Mouse (Mus musculus) urinary bladder, adult 18-20 months (tissue): Measurements from ENCODE around the gene Wdr95.

Source experiments
- DNase-seq, 2 experiments: peaks; one replicate each; pipeline ENCODE4 v3.0.0; 2022; ENCODE audit warnings: low spot score in 2 of 2, mixed read lengths in 2 of 2

The Wdr95 gene

GRCm38 (mm10) chr5:149623815-149624675 is 95.6 kb downstream of the Wdr95 start:
- no peak for DNase-seq

- no peak for DNase-seq
Observed at GRCm38 (mm10) chr5:149625547-149625946, 97.1 kb downstream of the Wdr95 start.

- no peak for DNase-seq
Observed at GRCm38 (mm10) chr5:149634409-149635035, 106.0 kb downstream of the Wdr95 start.

GRCm38 (mm10) chr5:149635556-149635955 is 107.1 kb downstream of the Wdr95 start:
- peak in 1 of 2 experiments; percentile 27 for DNase-seq

GRCm38 (mm10) chr5:149636075-149636920 is 107.8 kb downstream of the Wdr95 start, which contains the start of gene Hsph1:
Hsph1 (minus strand) TSS chr5:149636376.
- peak; percentile 91 to 99 for DNase-seq

GRCm38 (mm10) chr5:149637306-149637705 is 108.8 kb downstream of the Wdr95 start:
- no peak for DNase-seq

GRCm38 (mm10) chr5:149641277-149641892 is 112.9 kb downstream of the Wdr95 start:
- DNase-seq = no peak

GRCm38 (mm10) chr5:149642366-149642765 is 113.9 kb downstream of the Wdr95 start:
- no peak for DNase-seq

GRCm38 (mm10) chr5:149642783-149643509 is 114.5 kb downstream of the Wdr95 start:
- DNase-seq = no peak

GRCm38 (mm10) chr5:149647367-149648115 is 119.1 kb downstream of the Wdr95 start:
- DNase-seq = no peak

GRCm38 (mm10) chr5:149648196-149648595 is 119.7 kb downstream of the Wdr95 start:
- DNase-seq = no peak

GRCm38 (mm10) chr5:149648895-149649406 is 120.5 kb downstream of the Wdr95 start:
- no peak for DNase-seq

- no peak for DNase-seq
Observed at GRCm38 (mm10) chr5:149649499-149650178, 121.2 kb downstream of the Wdr95 start.

GRCm38 (mm10) chr5:149650179-149650553 is 121.7 kb downstream of the Wdr95 start:
- DNase-seq = no peak

- DNase-seq = no peak
Observed at GRCm38 (mm10) chr5:149655636-149656035, 127.2 kb downstream of the Wdr95 start.

GRCm38 (mm10) chr5:149658022-149658421 is 129.5 kb downstream of the Wdr95 start:
- no peak for DNase-seq

GRCm38 (mm10) chr5:149658741-149659413 is 130.4 kb downstream of the Wdr95 start:
- no peak for DNase-seq

- DNase-seq = no peak
Observed at GRCm38 (mm10) chr5:149659414-149659780, 130.9 kb downstream of the Wdr95 start.

- no peak for DNase-seq
Observed at GRCm38 (mm10) chr5:149661428-149661827, 132.9 kb downstream of the Wdr95 start.
